Mouse (Mus musculus) mesoderm, embryonic 11.5 days (tissue): ENCODE measurements at regions not wholly inside any gene's neighbourhood (a gene's known extent, or its start where the extent isn't known, plus 50 kb on each side); places are given as distances from the start of the nearest gene placed in this dataset.

Source experiments
- DNase-seq: peaks from one replicate; pipeline ENCODE4 v3.0.0-alpha.2; 2012; ENCODE audit warnings: low read depth, low spot score

DNA sequence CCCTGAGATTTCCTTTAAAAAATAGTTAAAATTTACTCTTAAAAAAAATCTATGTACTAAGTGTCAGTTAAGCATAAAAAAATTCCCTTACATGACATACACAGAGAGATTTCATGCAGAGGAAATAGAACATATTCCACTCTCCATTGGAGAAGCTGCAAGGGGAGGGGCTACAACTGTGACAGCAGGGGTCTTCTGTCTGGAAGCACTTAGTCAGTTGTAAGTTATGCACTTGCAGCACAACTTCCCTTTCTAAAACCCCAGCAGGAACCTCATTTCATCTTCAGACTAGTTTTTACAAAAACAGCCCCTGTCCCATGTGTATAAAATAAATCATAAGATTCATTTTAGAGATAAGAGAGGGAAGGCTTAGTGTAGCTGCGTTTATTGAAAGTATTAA lies 109.0 kb upstream of the Rpl10l start:
- DNase-seq = peak; percentile 54

DNA sequence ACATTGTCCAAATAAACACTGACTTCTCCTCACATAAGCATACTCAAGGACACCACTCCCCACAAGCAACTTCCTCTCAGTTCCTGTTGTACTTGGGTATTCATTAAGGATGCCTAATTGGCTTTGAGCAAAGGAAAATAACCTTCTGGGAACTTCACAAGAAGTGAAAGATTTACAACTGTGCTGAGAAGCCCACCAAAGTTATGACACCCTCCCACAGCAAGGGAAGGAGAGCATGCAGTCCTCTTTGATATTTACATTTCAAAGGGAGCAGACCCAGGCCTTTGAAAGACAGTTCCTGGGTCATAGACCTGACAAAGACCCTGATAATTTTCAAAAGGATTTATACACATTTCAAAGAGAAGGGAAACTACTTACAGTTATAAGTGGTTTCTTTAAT lies 102.4 kb upstream of the Rpl10l start:
- DNase-seq = peak; percentile 23

DNA sequence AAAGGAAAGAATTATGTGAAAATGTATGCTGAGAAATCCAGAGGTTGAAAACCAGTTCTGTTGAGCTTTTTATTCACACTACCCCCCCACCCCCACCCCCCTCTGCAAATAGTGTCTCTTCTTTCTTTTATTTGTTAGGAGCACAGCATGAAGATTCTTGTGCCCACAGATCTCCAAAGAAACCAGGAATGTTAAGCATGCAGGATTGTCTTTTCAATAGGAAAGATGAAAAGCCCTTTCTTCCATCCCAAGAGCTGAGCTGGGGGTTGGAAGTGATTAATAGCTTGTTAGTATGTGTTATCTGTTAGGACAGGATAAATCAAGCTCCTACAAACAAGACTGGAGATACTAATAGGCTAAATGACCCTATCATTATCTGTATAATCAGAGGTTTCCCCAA lies 55.0 kb upstream of the Rpl10l start:
- DNase-seq = peak; percentile 49
